Mouse (Mus musculus): ENCODE data around the gene Stx17.

The Stx17 gene

GRCm38 (mm10) chr4:48124773-48125469 lies at the start of gene Stx17:
TSS of gene Stx17 (plus strand) at chr4:48124915.
- in situ Hi-C loops (cut with MboI, MseI), result no loop called here

- in situ Hi-C loops (cut with MboI, MseI), result loop anchor here in 1 of 2 experiments (10.0 kb wide), 1 partner anchor 1448 kb away; the partner anchor contains the start of genes Mrpl50 and Zfp189
Observed at GRCm38 (mm10) chr4:48076693-48077471, 47.8 kb upstream of the Stx17 start.

- in situ Hi-C loops (cut with MboI, MseI), result loop anchor here in 1 of 2 experiments (10.0 kb wide), 1 partner anchor 1447 kb away; the partner anchor contains the start of genes Mrpl50 and Zfp189
Observed at GRCm38 (mm10) chr4:48078213-48078612, 46.5 kb upstream of the Stx17 start.

- in situ Hi-C loops (cut with MboI, MseI), result loop anchor here in 1 of 2 experiments (10.0 kb wide), 1 partner anchor 1445 kb away; the partner anchor contains the start of genes Mrpl50 and Zfp189
Observed at GRCm38 (mm10) chr4:48079285-48080039, 45.3 kb upstream of the Stx17 start.

- in situ Hi-C loops (cut with MboI, MseI), result no loop called here
Observed at GRCm38 (mm10) chr4:48083452-48083851, 41.3 kb upstream of the Stx17 start.

GRCm38 (mm10) chr4:48086609-48087008 lies 38.1 kb upstream of the Stx17 start:
- in situ Hi-C loops (cut with MboI, MseI), result no loop called here

GRCm38 (mm10) chr4:48087497-48087896 lies 37.2 kb upstream of the Stx17 start:
- in situ Hi-C loops (cut with MboI, MseI), result no loop called here

- in situ Hi-C loops (cut with MboI, MseI), result no loop called here
Observed at GRCm38 (mm10) chr4:48093221-48093620, 31.5 kb upstream of the Stx17 start.

- in situ Hi-C loops (cut with MboI, MseI), result loop anchor here in 1 of 2 experiments (10.0 kb wide), 1 partner anchor 1315 kb away; no protein-coding TSS in a partner anchor
Observed at GRCm38 (mm10) chr4:48100217-48100616, 24.5 kb upstream of the Stx17 start.

- in situ Hi-C loops (cut with MboI, MseI), result loop anchor here in 1 of 2 experiments (10.0 kb wide), 1 partner anchor 1317 kb away; no protein-coding TSS in a partner anchor
Observed at GRCm38 (mm10) chr4:48101981-48102380, 22.7 kb upstream of the Stx17 start.

- in situ Hi-C loops (cut with MboI, MseI), result loop anchor here in 1 of 2 experiments (10.0 kb wide), 1 partner anchor 1321 kb away; no protein-coding TSS in a partner anchor
Observed at GRCm38 (mm10) chr4:48105387-48105786, 19.3 kb upstream of the Stx17 start.

- in situ Hi-C loops (cut with MboI, MseI), result loop anchor here in 1 of 2 experiments (10.0 kb wide), 1 partner anchor 1322 kb away; no protein-coding TSS in a partner anchor
Observed at GRCm38 (mm10) chr4:48107086-48107485, 17.6 kb upstream of the Stx17 start.

- in situ Hi-C loops (cut with MboI, MseI), result loop anchor here in 1 of 2 experiments (10.0 kb wide), 1 partner anchor 1324 kb away; no protein-coding TSS in a partner anchor
Observed at GRCm38 (mm10) chr4:48108591-48108990, 16.1 kb upstream of the Stx17 start.

- in situ Hi-C loops (cut with MboI, MseI), result no loop called here
Observed at GRCm38 (mm10) chr4:48110331-48110730, 14.4 kb upstream of the Stx17 start.

- in situ Hi-C loops (cut with MboI, MseI), result loop anchor here in 1 of 2 experiments (5.0 kb wide), 1 partner anchor 291 kb away; no protein-coding TSS in a partner anchor
Observed at GRCm38 (mm10) chr4:48116191-48116590, 8.5 kb upstream of the Stx17 start.

- in situ Hi-C loops (cut with MboI, MseI), result no loop called here
Observed at GRCm38 (mm10) chr4:48124416-48124772, 321 bp upstream of the Stx17 start.

- in situ Hi-C loops (cut with MboI, MseI), result no loop called here
Observed at GRCm38 (mm10) chr4:48130314-48130713, 5.6 kb downstream of the Stx17 start.

GRCm38 (mm10) chr4:48131606-48132005 lies 6.9 kb downstream of the Stx17 start:
- in situ Hi-C loops (cut with MboI, MseI), result no loop called here

- in situ Hi-C loops (cut with MboI, MseI), result no loop called here
Observed at GRCm38 (mm10) chr4:48132721-48133120, 8.0 kb downstream of the Stx17 start.

GRCm38 (mm10) chr4:48149492-48149891 lies 24.8 kb downstream of the Stx17 start:
- in situ Hi-C loops (cut with MboI, MseI), result no loop called here

GRCm38 (mm10) chr4:48153229-48153628 lies 28.5 kb downstream of the Stx17 start:
- in situ Hi-C loops (cut with MboI, MseI), result loop anchor here in 1 of 2 experiments (10.0 kb wide), 1 partner anchor 1352 kb away; the partner anchor contains the start of gene Baat
